Mouse (Mus musculus) MEL (cell line): ENCODE results near the gene Mtmr10. TPM values are rescaled to one million over a fixed set of nuclear protein-coding genes. Genes with fewer than 3 reads are reported as not detected.

Experiments used
- DNase-seq: peaks from one replicate; pipeline ENCODE4 v3.0.0; 2011; ENCODE audit warnings: low read depth, low spot score
- H3K27ac ChIP-seq: 2 replicates; pipeline ENCODE4 v1.5.1; 2012; ENCODE audit warnings: low read depth, mild to moderate bottlenecking, control low read depth, low read length, moderate library complexity; ENCODE audit not compliant: control insufficient read depth
- H3K27me3 ChIP-seq, 2 experiments: fragments of 150-350 bp in 1 of 2; sonication (generic) in 1 of 2; 2 replicates each; pipeline ENCODE4 v1.6.1; 2012; ENCODE audit warnings: low read length in 2 of 2, mild to moderate bottlenecking in 2 of 2, improper control_type of control experiment in 1 of 2, moderate library complexity in 1 of 2; ENCODE audit not compliant: insufficient read depth in 2 of 2, control insufficient read depth in 1 of 2
- H3K36me3 ChIP-seq, 2 experiments: 2 replicates each; pipeline ENCODE4 v1.6.1; 2012 to 2014; ENCODE audit warnings: low read length in 2 of 2, improper control_type of control experiment in 1 of 2, inconsistent platforms in 1 of 2, mild to moderate bottlenecking in 1 of 2; ENCODE audit not compliant: insufficient read depth in 2 of 2, control insufficient read depth in 1 of 2
- H3K4me1 ChIP-seq, 2 experiments: fragments of 150-350 bp in 1 of 2; sonication (generic) in 1 of 2; 2 replicates each; pipeline ENCODE4 v1.6.1; 2012; ENCODE audit warnings: low read length in 2 of 2, improper control_type of control experiment in 1 of 2, mild to moderate bottlenecking in 1 of 2; ENCODE audit not compliant: insufficient read depth in 2 of 2, control insufficient read depth in 1 of 2
- H3K4me3 ChIP-seq, 2 experiments: fragments of 150-350 bp in 1 of 2; sonication (generic) in 1 of 2; 2 replicates each; pipeline ENCODE4 v1.5.1; 2012; ENCODE audit warnings: low read depth in 2 of 2, low read length in 2 of 2, mild to moderate bottlenecking in 2 of 2, moderate library complexity in 2 of 2, control low read depth in 1 of 2, improper control_type of control experiment in 1 of 2; ENCODE audit not compliant: control insufficient read depth in 1 of 2, insufficient read depth in 1 of 2
- H3K79me2 ChIP-seq: 2 replicates; pipeline ENCODE4 v1.6.1; 2012; ENCODE audit warnings: mild to moderate bottlenecking, low read length, moderate library complexity; ENCODE audit not compliant: control insufficient read depth, poor library complexity, insufficient read depth
- H3K9ac ChIP-seq: 2 replicates; pipeline ENCODE4 v1.6.1; 2012; ENCODE audit warnings: low read depth, mild to moderate bottlenecking, control low read depth, low read length, moderate library complexity; ENCODE audit not compliant: control insufficient read depth, poor library complexity, severe bottlenecking
- H3K9me3 ChIP-seq: fragments of 150-350 bp; sonication (generic); replicated peaks from 2 replicates; pipeline ENCODE4 v1.6.1; 2012; ENCODE audit warnings: mild to moderate bottlenecking, low read length, improper control_type of control experiment, moderate library complexity; ENCODE audit not compliant: insufficient read depth
- BHLHE40 ChIP-seq: IDR thresholded peaks from 2 replicates; pipeline ENCODE4 v1.6.1; 2012; ENCODE audit warnings: low read depth, mild to moderate bottlenecking, inconsistent platforms, low read length, improper control_type of control experiment, borderline replicate concordance
- CTCF ChIP-seq, 3 experiments: IDR thresholded peaks in 2 of 3; conservative IDR thresholded peaks in 1 of 3; 2 replicates each; pipeline ENCODE4 v1.5.1; 2011 to 2012; ENCODE audit warnings: low read length in 3 of 3, low read depth in 2 of 3, mild to moderate bottlenecking in 2 of 3, improper control_type of control experiment in 1 of 3, inconsistent platforms in 1 of 3, mixed read lengths in 1 of 3, moderate library complexity in 1 of 3; ENCODE audit not compliant: control insufficient read depth in 1 of 3, insufficient read depth in 1 of 3, poor library complexity in 1 of 3, severe bottlenecking in 1 of 3
- E2F4 ChIP-seq: IDR thresholded peaks from 2 replicates; pipeline ENCODE4 v1.6.1; 2011; ENCODE audit warnings: low read depth, low read length, improper control_type of control experiment, borderline replicate concordance
- GATA1 ChIP-seq: IDR thresholded peaks from 2 replicates; pipeline ENCODE4 v1.6.1; 2011; ENCODE audit warnings: low read depth, low read length, improper control_type of control experiment
- JUND ChIP-seq: IDR thresholded peaks from 2 replicates; pipeline ENCODE4 v1.6.1; 2011; ENCODE audit warnings: low read depth, mild to moderate bottlenecking, improper control_type of control experiment, low read length
- KAT2A ChIP-seq: conservative IDR thresholded peaks from 2 replicates; pipeline ENCODE4 v1.6.1; 2012; ENCODE audit warnings: low read depth, low read length, improper control_type of control experiment, inconsistent platforms
- MAX ChIP-seq: IDR thresholded peaks from 2 replicates; pipeline ENCODE4 v1.6.1; 2011; ENCODE audit warnings: low read length, improper control_type of control experiment
- MEF2A ChIP-seq: IDR thresholded peaks from 2 replicates; pipeline ENCODE4 v1.6.1; 2014; ENCODE audit warnings: low read depth, mild to moderate bottlenecking, inconsistent platforms, low read length, improper control_type of control experiment; ENCODE audit not compliant: poor library complexity, insufficient replicate concordance, severe bottlenecking; ENCODE audit errors: extremely low read depth
- POLR2A ChIP-seq, 2 experiments: IDR thresholded peaks; 2 replicates each; pipeline ENCODE4 v1.6.1; 2011 to 2012; ENCODE audit warnings: low read length in 2 of 2, mild to moderate bottlenecking in 2 of 2, control low read depth in 1 of 2, improper control_type of control experiment in 1 of 2, low read depth in 1 of 2, moderate library complexity in 1 of 2; ENCODE audit not compliant: control insufficient read depth in 1 of 2, insufficient read depth in 1 of 2, poor library complexity in 1 of 2
- POLR2AphosphoS2 ChIP-seq: IDR thresholded peaks from 2 replicates; pipeline ENCODE4 v1.6.1; 2011; ENCODE audit warnings: low read length, improper control_type of control experiment
- POLR2AphosphoS5 ChIP-seq: IDR thresholded peaks from 2 replicates; pipeline ENCODE4 v1.6.1; 2012; ENCODE audit warnings: low read depth, borderline replicate concordance, mild to moderate bottlenecking, inconsistent platforms, low read length, moderate library complexity, mixed read lengths
- RAD21 ChIP-seq: IDR thresholded peaks from 2 replicates; pipeline ENCODE4 v1.6.1; 2011; ENCODE audit warnings: mild to moderate bottlenecking, low read depth, low read length, improper control_type of control experiment
- RCOR1 ChIP-seq: IDR thresholded peaks from 2 replicates; pipeline ENCODE4 v1.6.1; 2012; ENCODE audit warnings: low read depth, mild to moderate bottlenecking, inconsistent platforms, low read length, improper control_type of control experiment
- TCF12 ChIP-seq: IDR thresholded peaks from 2 replicates; pipeline ENCODE4 v1.6.1; 2014; ENCODE audit warnings: low read depth, mild to moderate bottlenecking, inconsistent platforms, low read length, improper control_type of control experiment, moderate library complexity
- UBTF ChIP-seq: IDR thresholded peaks from 2 replicates; pipeline ENCODE4 v1.6.1; 2012; ENCODE audit warnings: low read depth, mild to moderate bottlenecking, inconsistent platforms, low read length, improper control_type of control experiment, moderate library complexity, borderline replicate concordance; ENCODE audit not compliant: insufficient read depth
- ZKSCAN1 ChIP-seq: IDR thresholded peaks from 2 replicates; pipeline ENCODE4 v1.6.1; 2012; ENCODE audit warnings: low read depth, mild to moderate bottlenecking, inconsistent platforms, low read length, improper control_type of control experiment, moderate library complexity
- ZNF384 ChIP-seq: IDR thresholded peaks from 2 replicates; pipeline ENCODE4 v1.6.1; 2012; ENCODE audit warnings: low read depth, mild to moderate bottlenecking, inconsistent platforms, low read length, improper control_type of control experiment
- polyA plus RNA-seq, 2 experiments: library from polyadenylated mRNA; stranded (reverse) in 1 of 2; unstranded in 1 of 2; fragments of >175 nt in 1 of 2; fragments of >200 nt in 1 of 2; gene quantifications; 2 replicates each; pipeline versions ENCODE4 v1.2.1 to v1.2.4; 2012; ENCODE audit warnings: low replicate concordance in 2 of 2, low read depth in 1 of 2; ENCODE audit not compliant: insufficient read length in 2 of 2, insufficient read depth in 1 of 2, missing spikeins in 1 of 2
- total RNA-seq: library from RNA; depleted of rRNA; stranded (reverse); fragments of 300-350 nt; gene quantifications from 2 replicates; pipeline ENCODE4 v1.2.3, GENCODE M21; 2012

The Mtmr10 gene
- total and polyA plus RNA-seq, 3 experiments, result 1.7 to 2.4 TPM; not detected in 1

- TF ChIP-seq BHLHE40, result no peak
- TF ChIP-seq MAX, result no peak
- no peak for TF ChIP-seq RAD21
- no peak for TF ChIP-seq TCF12
- no peak for TF ChIP-seq CTCF (IDR thresholded peaks at IDR 0.05 in 2 of 3, conservative IDR thresholded peaks at IDR 0.05 in 1 of 3; ENCODE audit: control insufficient read depth in 1 of 3, insufficient read depth in 1 of 3, low read depth in 2 of 3, low read length in 3 of 3, poor library complexity in 1 of 3, severe bottlenecking in 1 of 3)
- TF ChIP-seq MEF2A, result no peak
- TF ChIP-seq ZNF384, result no peak
- no peak for TF ChIP-seq POLR2AphosphoS5
- TF ChIP-seq KAT2A, result no peak
- no peak for TF ChIP-seq GATA1
- no peak overlapping the region for H3K27ac ChIP-seq
- H3K9me3 ChIP-seq, result no peaks in the 10 kb centered on the region
- DNase-seq, result no peak
- H3K27me3 ChIP-seq, result no peaks in the 10 kb centered on the region; a peak in 1 of 4 replicates
- no peaks in the 10 kb centered on the region for H3K79me2 ChIP-seq
- no peak overlapping the region for H3K4me3 ChIP-seq
- no peak overlapping the region for H3K9ac ChIP-seq
- H3K36me3 ChIP-seq, result no peaks in the 10 kb centered on the region
- no peaks in the 10 kb centered on the region for H3K4me1 ChIP-seq
Observed at GRCm38 (mm10) chr7:64237747-64238146, 49.7 kb upstream of the Mtmr10 start.

GRCm38 (mm10) chr7:64238410-64239086 is 48.9 kb upstream of the Mtmr10 start:
- Histone ChIP-seq H3K27ac (no peak overlapping the region), H3K4me3 (no peak overlapping the region), H3K36me3 (no peaks in the 10 kb centered on the region), H3K9ac (no peak overlapping the region), H3K4me1 (no peaks in the 10 kb centered on the region), H3K27me3 (no peaks in the 10 kb centered on the region; a peak in 1 of 4 replicates), H3K9me3 (no peaks in the 10 kb centered on the region), H3K79me2 (no peaks in the 10 kb centered on the region)
- no peak for DNase-seq
- TF ChIP-seq ZKSCAN1, result no peak
- TF ChIP-seq RCOR1, result no peak
- TF ChIP-seq E2F4, result no peak
- TF ChIP-seq JUND, result no peak
- no peak for TF ChIP-seq RAD21
- TF ChIP-seq UBTF, result no peak
- TF ChIP-seq MEF2A, result no peak
- TF ChIP-seq BHLHE40, result no peak
- no peak for TF ChIP-seq POLR2AphosphoS2
- TF ChIP-seq POLR2A (IDR thresholded peaks at IDR 0.05; ENCODE audit: control insufficient read depth in 1 of 2, insufficient read depth in 1 of 2, low read depth in 1 of 2, low read length in 2 of 2, poor library complexity in 1 of 2), result no peak
